Mouse (Mus musculus) MEL (cell line): Measurements from ENCODE around the gene Tmem240. TPM values are rescaled to one million over a fixed set of nuclear protein-coding genes. Genes with fewer than 3 reads are reported as not detected.

Experiments used
- DNase-seq: peaks from one replicate; pipeline ENCODE4 v3.0.0; 2011; ENCODE audit warnings: low read depth, low spot score
- H3K27ac ChIP-seq: 2 replicates; pipeline ENCODE4 v1.5.1; 2012; ENCODE audit warnings: low read depth, mild to moderate bottlenecking, control low read depth, low read length, moderate library complexity; ENCODE audit not compliant: control insufficient read depth
- H3K27me3 ChIP-seq, 2 experiments: fragments of 150-350 bp in 1 of 2; sonication (generic) in 1 of 2; 2 replicates each; pipeline ENCODE4 v1.6.1; 2012; ENCODE audit warnings: low read length in 2 of 2, mild to moderate bottlenecking in 2 of 2, improper control_type of control experiment in 1 of 2, moderate library complexity in 1 of 2; ENCODE audit not compliant: insufficient read depth in 2 of 2, control insufficient read depth in 1 of 2
- H3K36me3 ChIP-seq, 2 experiments: 2 replicates each; pipeline ENCODE4 v1.6.1; 2012 to 2014; ENCODE audit warnings: low read length in 2 of 2, improper control_type of control experiment in 1 of 2, inconsistent platforms in 1 of 2, mild to moderate bottlenecking in 1 of 2; ENCODE audit not compliant: insufficient read depth in 2 of 2, control insufficient read depth in 1 of 2
- H3K4me1 ChIP-seq, 2 experiments: fragments of 150-350 bp in 1 of 2; sonication (generic) in 1 of 2; 2 replicates each; pipeline ENCODE4 v1.6.1; 2012; ENCODE audit warnings: low read length in 2 of 2, improper control_type of control experiment in 1 of 2, mild to moderate bottlenecking in 1 of 2; ENCODE audit not compliant: insufficient read depth in 2 of 2, control insufficient read depth in 1 of 2
- H3K4me3 ChIP-seq, 2 experiments: fragments of 150-350 bp in 1 of 2; sonication (generic) in 1 of 2; 2 replicates each; pipeline ENCODE4 v1.5.1; 2012; ENCODE audit warnings: low read depth in 2 of 2, low read length in 2 of 2, mild to moderate bottlenecking in 2 of 2, moderate library complexity in 2 of 2, control low read depth in 1 of 2, improper control_type of control experiment in 1 of 2; ENCODE audit not compliant: control insufficient read depth in 1 of 2, insufficient read depth in 1 of 2
- H3K79me2 ChIP-seq: 2 replicates; pipeline ENCODE4 v1.6.1; 2012; ENCODE audit warnings: mild to moderate bottlenecking, low read length, moderate library complexity; ENCODE audit not compliant: control insufficient read depth, poor library complexity, insufficient read depth
- H3K9ac ChIP-seq: 2 replicates; pipeline ENCODE4 v1.6.1; 2012; ENCODE audit warnings: low read depth, mild to moderate bottlenecking, control low read depth, low read length, moderate library complexity; ENCODE audit not compliant: control insufficient read depth, poor library complexity, severe bottlenecking
- H3K9me3 ChIP-seq: fragments of 150-350 bp; sonication (generic); replicated peaks from 2 replicates; pipeline ENCODE4 v1.6.1; 2012; ENCODE audit warnings: mild to moderate bottlenecking, low read length, improper control_type of control experiment, moderate library complexity; ENCODE audit not compliant: insufficient read depth
- BHLHE40 ChIP-seq: IDR thresholded peaks from 2 replicates; pipeline ENCODE4 v1.6.1; 2012; ENCODE audit warnings: low read depth, mild to moderate bottlenecking, inconsistent platforms, low read length, improper control_type of control experiment, borderline replicate concordance
- CHD1 ChIP-seq: IDR thresholded peaks from 2 replicates; pipeline ENCODE4 v1.6.1; 2012; ENCODE audit warnings: low read depth, mild to moderate bottlenecking, inconsistent platforms, low read length, improper control_type of control experiment
- CHD2 ChIP-seq: IDR thresholded peaks from 2 replicates; pipeline ENCODE4 v1.6.1; 2011; ENCODE audit warnings: low read length, improper control_type of control experiment
- CTCF ChIP-seq, 3 experiments: IDR thresholded peaks in 2 of 3; conservative IDR thresholded peaks in 1 of 3; 2 replicates each; pipeline ENCODE4 v1.5.1; 2011 to 2012; ENCODE audit warnings: low read length in 3 of 3, low read depth in 2 of 3, mild to moderate bottlenecking in 2 of 3, improper control_type of control experiment in 1 of 3, inconsistent platforms in 1 of 3, mixed read lengths in 1 of 3, moderate library complexity in 1 of 3; ENCODE audit not compliant: control insufficient read depth in 1 of 3, insufficient read depth in 1 of 3, poor library complexity in 1 of 3, severe bottlenecking in 1 of 3
- E2F4 ChIP-seq: IDR thresholded peaks from 2 replicates; pipeline ENCODE4 v1.6.1; 2011; ENCODE audit warnings: low read depth, low read length, improper control_type of control experiment, borderline replicate concordance
- ELF1 ChIP-seq: IDR thresholded peaks from 2 replicates; pipeline ENCODE4 v1.6.1; 2014; ENCODE audit warnings: low read depth, mild to moderate bottlenecking, inconsistent platforms, low read length, improper control_type of control experiment, moderate library complexity
- GABPA ChIP-seq: IDR thresholded peaks from 2 replicates; pipeline ENCODE4 v1.6.1; 2012; ENCODE audit warnings: low read depth, mild to moderate bottlenecking, inconsistent platforms, low read length, improper control_type of control experiment, moderate library complexity
- GATA1 ChIP-seq: IDR thresholded peaks from 2 replicates; pipeline ENCODE4 v1.6.1; 2011; ENCODE audit warnings: low read depth, low read length, improper control_type of control experiment
- HCFC1 ChIP-seq: IDR thresholded peaks from 2 replicates; pipeline ENCODE4 v1.6.1; 2012; ENCODE audit warnings: low read depth, mild to moderate bottlenecking, inconsistent platforms, low read length, improper control_type of control experiment, moderate library complexity
- JUND ChIP-seq: IDR thresholded peaks from 2 replicates; pipeline ENCODE4 v1.6.1; 2011; ENCODE audit warnings: low read depth, mild to moderate bottlenecking, improper control_type of control experiment, low read length
- KAT2A ChIP-seq: conservative IDR thresholded peaks from 2 replicates; pipeline ENCODE4 v1.6.1; 2012; ENCODE audit warnings: low read depth, low read length, improper control_type of control experiment, inconsistent platforms
- MAFK ChIP-seq: IDR thresholded peaks from 2 replicates; pipeline ENCODE4 v1.6.1; 2011; ENCODE audit warnings: low read depth, mild to moderate bottlenecking, low read length, improper control_type of control experiment, borderline replicate concordance
- MAX ChIP-seq: IDR thresholded peaks from 2 replicates; pipeline ENCODE4 v1.6.1; 2011; ENCODE audit warnings: low read length, improper control_type of control experiment
- MXI1 ChIP-seq: IDR thresholded peaks from 2 replicates; pipeline ENCODE4 v1.6.1; 2011; ENCODE audit warnings: mild to moderate bottlenecking, low read depth, low read length, improper control_type of control experiment
- MYB ChIP-seq: IDR thresholded peaks from 2 replicates; pipeline ENCODE4 v1.6.1; 2011; ENCODE audit warnings: mild to moderate bottlenecking, low read depth, low read length, improper control_type of control experiment
- POLR2A ChIP-seq, 2 experiments: IDR thresholded peaks; 2 replicates each; pipeline ENCODE4 v1.6.1; 2011 to 2012; ENCODE audit warnings: low read length in 2 of 2, mild to moderate bottlenecking in 2 of 2, control low read depth in 1 of 2, improper control_type of control experiment in 1 of 2, low read depth in 1 of 2, moderate library complexity in 1 of 2; ENCODE audit not compliant: control insufficient read depth in 1 of 2, insufficient read depth in 1 of 2, poor library complexity in 1 of 2
- POLR2AphosphoS2 ChIP-seq: IDR thresholded peaks from 2 replicates; pipeline ENCODE4 v1.6.1; 2011; ENCODE audit warnings: low read length, improper control_type of control experiment
- POLR2AphosphoS5 ChIP-seq: IDR thresholded peaks from 2 replicates; pipeline ENCODE4 v1.6.1; 2012; ENCODE audit warnings: low read depth, borderline replicate concordance, mild to moderate bottlenecking, inconsistent platforms, low read length, moderate library complexity, mixed read lengths
- RAD21 ChIP-seq: IDR thresholded peaks from 2 replicates; pipeline ENCODE4 v1.6.1; 2011; ENCODE audit warnings: mild to moderate bottlenecking, low read depth, low read length, improper control_type of control experiment
- SIN3A ChIP-seq: IDR thresholded peaks from 2 replicates; pipeline ENCODE4 v1.6.1; 2012; ENCODE audit warnings: low read length, improper control_type of control experiment, inconsistent platforms
- SMC3 ChIP-seq: IDR thresholded peaks from 2 replicates; pipeline ENCODE4 v1.6.1; 2011; ENCODE audit warnings: low read depth, low read length, improper control_type of control experiment
- TCF12 ChIP-seq: IDR thresholded peaks from 2 replicates; pipeline ENCODE4 v1.6.1; 2014; ENCODE audit warnings: low read depth, mild to moderate bottlenecking, inconsistent platforms, low read length, improper control_type of control experiment, moderate library complexity
- USF1 ChIP-seq: IDR thresholded peaks from 2 replicates; pipeline ENCODE4 v1.6.1; 2014; ENCODE audit warnings: low read depth, mild to moderate bottlenecking, inconsistent platforms, low read length, improper control_type of control experiment, moderate library complexity
- USF2 ChIP-seq, 2 experiments: IDR thresholded peaks; 2 replicates each; pipeline ENCODE4 v1.6.1; 2011 to 2012; ENCODE audit warnings: improper control_type of control experiment in 2 of 2, low read length in 2 of 2, borderline replicate concordance in 1 of 2, inconsistent platforms in 1 of 2, low read depth in 1 of 2, mild to moderate bottlenecking in 1 of 2; ENCODE audit not compliant: insufficient read depth in 1 of 2
- ZKSCAN1 ChIP-seq: IDR thresholded peaks from 2 replicates; pipeline ENCODE4 v1.6.1; 2012; ENCODE audit warnings: low read depth, mild to moderate bottlenecking, inconsistent platforms, low read length, improper control_type of control experiment, moderate library complexity
- ZMIZ1 ChIP-seq: IDR thresholded peaks from 2 replicates; pipeline ENCODE4 v1.6.1; 2012; ENCODE audit warnings: low read depth, mild to moderate bottlenecking, inconsistent platforms, low read length, improper control_type of control experiment, moderate library complexity
- ZNF384 ChIP-seq: IDR thresholded peaks from 2 replicates; pipeline ENCODE4 v1.6.1; 2012; ENCODE audit warnings: low read depth, mild to moderate bottlenecking, inconsistent platforms, low read length, improper control_type of control experiment
- polyA plus RNA-seq, 2 experiments: library from polyadenylated mRNA; stranded (reverse) in 1 of 2; unstranded in 1 of 2; fragments of >175 nt in 1 of 2; fragments of >200 nt in 1 of 2; gene quantifications; 2 replicates each; pipeline versions ENCODE4 v1.2.1 to v1.2.4; 2012; ENCODE audit warnings: low replicate concordance in 2 of 2, low read depth in 1 of 2; ENCODE audit not compliant: insufficient read length in 2 of 2, insufficient read depth in 1 of 2, missing spikeins in 1 of 2
- total RNA-seq: library from RNA; depleted of rRNA; stranded (reverse); fragments of 300-350 nt; gene quantifications from 2 replicates; pipeline ENCODE4 v1.2.3, GENCODE M21; 2012

The Tmem240 gene
- total and polyA plus RNA-seq, 3 experiments: 0.27 to 0.33 TPM; not detected in 1

GRCm38 (mm10) chr4:155769880-155770512, 35.4 kb downstream of the Tmem240 start (continued):
- TF ChIP-seq SIN3A (peak; percentile 54; the same call in 1 of the 2 replicates), USF1 (no peak), ELF1 (no peak), RAD21 (peak; percentile 66), CHD2 (no peak), POLR2AphosphoS5 (no peak), CTCF (IDR thresholded peaks at IDR 0.05 in 2 of 3, conservative IDR thresholded peaks at IDR 0.05 in 1 of 3; ENCODE audit: control insufficient read depth in 1 of 3, insufficient read depth in 1 of 3, low read depth in 2 of 3, low read length in 3 of 3, poor library complexity in 1 of 3, severe bottlenecking in 1 of 3) (peak; percentile 83 to 99 (median 92)), JUND (no peak), MAFK (no peak), ZKSCAN1 (no peak)

GRCm38 (mm10) chr4:155770626-155771025, 36.0 kb downstream of the Tmem240 start:
- TF ChIP-seq USF1 (no peak), GABPA (no peak), TCF12 (no peak), POLR2AphosphoS5 (no peak), ZKSCAN1 (no peak), JUND (no peak), CHD1 (no peak), SIN3A (no peak), E2F4 (no peak), BHLHE40 (no peak), CHD2 (no peak), MAX (no peak), USF2 (IDR thresholded peaks at IDR 0.05; ENCODE audit: borderline replicate concordance in 1 of 2, insufficient read depth in 1 of 2, low read depth in 1 of 2, low read length in 2 of 2) (no peak)

GRCm38 (mm10) chr4:155771706-155772105, 37.1 kb downstream of the Tmem240 start:
- no peaks in the 10 kb centered on the region for H3K9me3 ChIP-seq
- TF ChIP-seq ZNF384: no peak
- TF ChIP-seq MXI1: no peak
- no peak for TF ChIP-seq CTCF (IDR thresholded peaks at IDR 0.05 in 2 of 3, conservative IDR thresholded peaks at IDR 0.05 in 1 of 3; ENCODE audit: control insufficient read depth in 1 of 3, insufficient read depth in 1 of 3, low read depth in 2 of 3, low read length in 3 of 3, poor library complexity in 1 of 3, severe bottlenecking in 1 of 3)
- no peak for TF ChIP-seq GATA1
- TF ChIP-seq KAT2A: no peak
- TF ChIP-seq SMC3: no peak
- TF ChIP-seq HCFC1: no peak
- TF ChIP-seq MYB: no peak
- TF ChIP-seq POLR2A (IDR thresholded peaks at IDR 0.05; ENCODE audit: control insufficient read depth in 1 of 2, insufficient read depth in 1 of 2, low read depth in 1 of 2, low read length in 2 of 2, poor library complexity in 1 of 2): no peak
- TF ChIP-seq ZMIZ1: no peak
- no peak for TF ChIP-seq E2F4
- TF ChIP-seq TCF12: no peak
- TF ChIP-seq POLR2AphosphoS2: no peak
- TF ChIP-seq, all 39 proteins: peak for 0
- H3K4me3 ChIP-seq: no peak overlapping the region
- H3K27ac ChIP-seq: no peak overlapping the region
- H3K9ac ChIP-seq: no peak overlapping the region
- no peak for DNase-seq
- H3K4me1 ChIP-seq: peaks cover 0 to 26% of the 10 kb centered on the region in 2 experiments; a peak in 2 of 4 replicates
- peaks cover 3% of the 10 kb centered on the region; the same call in 1 of the 2 replicates for H3K79me2 ChIP-seq
- no peaks in the 10 kb centered on the region for H3K27me3 ChIP-seq
- peaks cover 0 to 2% of the 10 kb centered on the region in 2 experiments; a peak in 2 of 4 replicates for H3K36me3 ChIP-seq

More at GRCm38 (mm10) chr4:155770626-155771025, 36.0 kb downstream of the Tmem240 start:
- Histone ChIP-seq H3K9ac (peak overlapping the region; percentile 97), H3K4me3 (peak overlapping the region in 1 of 2 experiments; percentile 84; a peak in 1 of 4 replicates), H3K27ac (no peak overlapping the region), H3K4me1 (peaks cover 0 to 17% of the 10 kb centered on the region in 2 experiments; a peak in 2 of 4 replicates), H3K27me3 (no peaks in the 10 kb centered on the region), H3K36me3 (peaks cover 0 to 2% of the 10 kb centered on the region in 2 experiments; a peak in 1 of 4 replicates), H3K79me2 (peaks cover 3% of the 10 kb centered on the region; the same call in 1 of the 2 replicates), H3K9me3 (no peaks in the 10 kb centered on the region)
- DNase-seq: no peak
